Comparison of ENCODE assay signal across 14 mouse cellular contexts in the genomic region with DNA sequence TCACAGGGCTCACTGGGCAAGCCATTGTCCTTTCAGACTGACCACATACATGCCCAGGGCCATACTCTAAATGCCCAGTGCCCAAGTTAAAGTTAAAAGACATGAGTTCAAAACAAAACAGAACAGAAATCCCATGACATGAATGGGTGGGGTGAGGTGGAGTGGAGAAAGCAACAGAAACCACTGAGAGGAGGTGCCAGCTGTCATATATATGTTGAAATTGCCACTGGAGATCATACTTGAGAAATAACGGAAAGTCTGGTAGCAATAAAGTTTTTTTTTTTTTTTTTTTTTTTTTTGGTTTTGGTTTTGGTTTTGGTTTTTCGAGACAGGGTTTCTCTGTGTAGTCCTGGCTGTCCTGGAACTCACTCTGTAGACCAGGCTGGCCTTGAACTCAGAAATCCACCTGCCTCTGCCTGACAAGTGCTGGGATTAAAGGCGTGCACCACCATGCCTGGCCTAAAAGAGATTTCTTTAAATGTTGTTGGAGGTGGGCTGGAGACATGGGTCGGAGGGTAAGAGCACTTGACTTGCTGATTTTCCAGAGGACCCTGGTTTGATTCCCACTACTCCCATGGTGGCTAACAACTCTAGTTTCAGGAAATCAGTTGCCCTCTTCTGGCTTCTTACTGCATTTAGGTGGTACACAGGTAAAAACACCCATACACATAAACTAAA. TPM values are rescaled to one million over a fixed set of nuclear protein-coding genes. Genes with fewer than 3 reads are reported as not detected.
DNase-seq lines count a peak whose midpoint lies in the region; ATAC-seq and TF ChIP-seq lines count a peak whose summit lies in the region.
"Had no signal": no experiment of that assay in that cellular context is flagged by ENCODE, and none has a peak within 500 bp of the region (broad histone marks: within the 10 kb centered on the region; RNA-seq: fewer than 3 reads in every experiment).

No protein-coding gene starts in this region.

- H3K4me1 ChIP-seq in liver, embryonic 13.5 days (replicated peaks) = peaks cover 64% of the 10 kb centered on the region
- H3K4me1 ChIP-seq in CH12.LX (ENCODE audit: control insufficient read depth in 1 of 2, insufficient read depth in 2 of 2) = peaks cover 21 to 45% of the 10 kb centered on the region in 2 experiments
- 0 out of 2 replicates have a peak, but pooled peaks cover 3% of the 10 kb centered on the region for H3K4me1 ChIP-seq in hindbrain, embryonic 12.5 days
- H3K4me1 ChIP-seq: limb, embryonic 15.5 days had no signal

- no peaks in the 10 kb centered on the region for H3K36me3 ChIP-seq in liver, embryonic 13.5 days
- no peaks in the 10 kb centered on the region for H3K36me3 ChIP-seq in CH12.LX (replicated peaks in 1 of 2; ENCODE audit: control insufficient read depth in 1 of 2, insufficient read depth in 1 of 2, low read length in 1 of 2)
- H3K36me3 ChIP-seq in hindbrain, embryonic 12.5 days = no peaks in the 10 kb centered on the region
- H3K36me3 ChIP-seq: limb, embryonic 15.5 days had no signal

- no peak for TF ChIP-seq CTCF in CH12.LX (conservative IDR thresholded peaks at IDR 0.05 in 1 of 2, IDR thresholded peaks at IDR 0.05 in 1 of 2; ENCODE audit: low read depth in 2 of 2, low read length in 2 of 2)

- H3K9me3 ChIP-seq in liver, embryonic 13.5 days (replicated peaks) = no peaks in the 10 kb centered on the region
- no peaks in the 10 kb centered on the region for H3K9me3 ChIP-seq in CH12.LX (replicated peaks; ENCODE audit: low read length)
- H3K9me3 ChIP-seq in hindbrain, embryonic 12.5 days (replicated peaks) = no peaks in the 10 kb centered on the region
- H3K9me3 ChIP-seq: limb, embryonic 15.5 days had no signal

- TF ChIP-seq RAD21 in CH12.LX (IDR thresholded peaks at IDR 0.05; ENCODE audit: low read depth, low read length) = no peak

- H3K4me2 ChIP-seq in liver, embryonic 13.5 days = no peak overlapping the region
- peak overlapping the region; percentile 80; the same call in 1 of the 2 replicates for H3K4me2 ChIP-seq in CH12.LX (ENCODE audit: insufficient read depth, low read depth, poor library complexity, severe bottlenecking)
- no peak overlapping the region for H3K4me2 ChIP-seq in hindbrain, embryonic 12.5 days (replicated peaks)
- H3K4me2 ChIP-seq: hindbrain, embryonic 14.5 days; limb, embryonic 15.5 days had no signal

- in situ Hi-C loops in CH12.LX (cut with MboI; ENCODE audit: low pct_ligation_motif_present, low pct_unique_long_range_greater_than_20kb, low sequenced_read_pairs) = loop anchor here (5.0 to 10.0 kb wide), 2 partner anchors 148 to 241 kb away; a partner anchor contains a TSS

- no peaks in the 10 kb centered on the region for H3K27me3 ChIP-seq in liver, embryonic 13.5 days
- no peaks in the 10 kb centered on the region for H3K27me3 ChIP-seq in CH12.LX (replicated peaks)
- no peaks in the 10 kb centered on the region for H3K27me3 ChIP-seq in hindbrain, embryonic 12.5 days
- H3K27me3 ChIP-seq: limb, embryonic 15.5 days had no signal

- no peak overlapping the region; the same call in 1 of the 2 replicates for H3K9ac ChIP-seq in liver, embryonic 13.5 days
- peak overlapping the region; percentile 39; the same call in 1 of the 2 replicates for H3K9ac ChIP-seq in CH12.LX (ENCODE audit: insufficient read depth, low read depth)
- H3K9ac ChIP-seq in hindbrain, embryonic 12.5 days = no peak overlapping the region
- H3K9ac ChIP-seq: hindbrain, embryonic 14.5 days; limb, embryonic 15.5 days had no signal

- no peak for ATAC-seq in liver, embryonic 13.5 days (ENCODE audit: low read depth)
- ATAC-seq in monocyte, adult 5-6 weeks (replicated peaks; ENCODE audit: insufficient number of reproducible peaks, low FRiP score, low TSS enrichment, poor library complexity, severe bottlenecking) = peak; percentile 57
- ATAC-seq in hindbrain, embryonic 12.5 days (ENCODE audit: low FRiP score) = no peak

- WGBS in liver, embryonic 13.5 days (ENCODE audit: insufficient replicate concordance) = 63% methylated on average over 4 of the region's 4 CpGs
- 79% methylated on average over 4 of the region's 4 CpGs for WGBS in hindbrain, embryonic 12.5 days

- H3K79me2 ChIP-seq in CH12.LX (replicated peaks; ENCODE audit: control insufficient read depth, extremely low read depth, insufficient read depth, poor library complexity, severe bottlenecking) = no peaks in the 10 kb centered on the region

- DNase-seq in liver, embryonic 13.5 days = no peak
- DNase-seq in liver = no peak
- no peak for DNase-seq in CH12.LX (ENCODE audit: extremely low read depth)
- DNase-seq in induced T-regulatory cell, adult 2 months (ENCODE audit: low read depth) = peak; percentile 80
- no peak for DNase-seq in left cerebral cortex, adult 18-20 months (ENCODE audit: low spot score in 2 of 2)
- no peak for DNase-seq in retina, postnatal 1 day
- DNase-seq: cerebellum, postnatal 14 days; kidney, adult 8-10 months; thymus, adult 18-20 months had no signal

- dilution Hi-C loops in CH12.LX (cut with MboI; ENCODE audit: extremely low pct_ligation_motif_present, extremely low pct_unique_long_range_greater_than_20kb, low sequenced_read_pairs) = no loop called here

- H3K4me3 ChIP-seq in liver, embryonic 13.5 days (replicated peaks) = no peak overlapping the region
- H3K4me3 ChIP-seq in CH12.LX (replicated peaks in 1 of 3; ENCODE audit: low read depth in 2 of 3, low read length in 2 of 3, poor library complexity in 1 of 3) = no peak overlapping the region
- H3K4me3 ChIP-seq in hindbrain, embryonic 12.5 days = no peak overlapping the region
- H3K4me3 ChIP-seq: limb, embryonic 15.5 days had no signal

- peak overlapping the region; percentile 88 for H3K27ac ChIP-seq in liver, embryonic 13.5 days
- H3K27ac ChIP-seq in CH12.LX (ENCODE audit: insufficient read depth, low read depth) = no peak overlapping the region
- no peak overlapping the region for H3K27ac ChIP-seq in hindbrain, embryonic 12.5 days
- H3K27ac ChIP-seq: hindbrain, embryonic 14.5 days; limb, embryonic 15.5 days had no signal

- no peak for TF ChIP-seq POLR2A in CH12.LX (IDR thresholded peaks at IDR 0.05; ENCODE audit: low read depth, low read length)

- no peak for TF ChIP-seq EP300 in CH12.LX (IDR thresholded peaks at IDR 0.05; ENCODE audit: low read length)

TF ChIP-seq in CH12.LX, 34 proteins besides CTCF, POLR2A, EP300 and RAD21:
- no peak for TF ChIP-seq KAT2A (IDR thresholded peaks at IDR 0.05; ENCODE audit: insufficient replicate concordance, low read length)
- no peak for TF ChIP-seq MAX (IDR thresholded peaks at IDR 0.05; ENCODE audit: low read length)
- peak; percentile 95 for TF ChIP-seq ZNF384 (IDR thresholded peaks at IDR 0.05; ENCODE audit: low read depth, low read length)
- peak; percentile 58 for TF ChIP-seq HCFC1 (IDR thresholded peaks at IDR 0.05; ENCODE audit: low read depth, low read length)
- no peak for TF ChIP-seq UBTF (IDR thresholded peaks at IDR 0.05; ENCODE audit: low read depth, low read length)
- TF ChIP-seq MYC (IDR thresholded peaks at IDR 0.05; ENCODE audit: low read depth, low read length) = no peak
- no peak for TF ChIP-seq JUND (conservative IDR thresholded peaks at IDR 0.05; ENCODE audit: low read depth, low read length)
- TF ChIP-seq ZKSCAN1 (IDR thresholded peaks at IDR 0.05; ENCODE audit: borderline replicate concordance, low read depth, low read length) = no peak
- no peak for TF ChIP-seq USF1 (IDR thresholded peaks at IDR 0.05; ENCODE audit: low read depth, low read length)
- TF ChIP-seq ETS1 (conservative IDR thresholded peaks at IDR 0.05; ENCODE audit: low read depth, low read length) = no peak; the same call in 1 of the 2 replicates
- TF ChIP-seq ZC3H11A (IDR thresholded peaks at IDR 0.05; ENCODE audit: low read depth, low read length) = no peak
- no peak for TF ChIP-seq RCOR1 (conservative IDR thresholded peaks at IDR 0.05; ENCODE audit: low read depth, low read length)
- no peak for TF ChIP-seq POLR2AphosphoS2 (IDR thresholded peaks at IDR 0.05; ENCODE audit: low read depth, low read length)
- TF ChIP-seq IRF4 (IDR thresholded peaks at IDR 0.05; ENCODE audit: low read depth, low read length) = peak; percentile 47; the same call in 1 of the 2 replicates
- TF ChIP-seq MAZ (IDR thresholded peaks at IDR 0.05; ENCODE audit: low read depth, low read length) = 0 out of 2 replicates have a peak, but pooled peaks have one; percentile 25
TF ChIP-seq in CH12.LX: peak in this region for 4.

RNA-seq across cellular contexts. Expression of a gene that starts 41.1 kb away (rescaled TPM):
- polyA plus RNA-seq in liver, embryonic 13.5 days (2015; fragmentation: Nextera tagmentation; extraction: Ambion mirVana) = 30.6 and 35.5 TPM in 2 replicates
- not detected in 2 replicates for total RNA-seq in CH12.LX (2012; rRNA removed)
- not detected in 2 replicates for total RNA-seq in CH12.LX (2014; rRNA removed)
- not detected in 2 replicates for polyA plus RNA-seq in CH12.LX (2012; ENCODE audit: insufficient read length, low read depth)
- total RNA-seq in monocyte, adult 5-6 weeks (2017) = 335 to 628 TPM (median 575 TPM) in 3 replicates
- total RNA-seq in left cerebral cortex, adult 18-20 months (2021) = 10 to 100 TPM; 88.8 to 95.0 TPM
- polyA plus RNA-seq in hindbrain, embryonic 12.5 days (2016; fragmentation: Nextera tagmentation; extraction: Ambion mirVana) = 84.2 and 84.3 TPM in 2 replicates
- polyA plus RNA-seq: C2C12 had no signal

Comparison
In these comparisons a context has a peak if more than half of its experiments do, and no peak if none do; other contexts are left out.
1. RNA of a gene that starts 41.1 kb away (total RNA-seq): 335 to 628 TPM in monocyte, adult 5-6 weeks and 88.8 to 95.0 TPM in left cerebral cortex, adult 18-20 months; not detected in CH12.LX; every median in the first group is over 10 times any median in the second.